Mouse (Mus musculus) CH12.LX (cell line): ENCODE measurements around the gene Cep112. TPM values are rescaled to one million over a fixed set of nuclear protein-coding genes. Genes with fewer than 3 reads are reported as not detected.

Experiments used
- DNase-seq: peaks from one replicate; pipeline ENCODE4 v3.0.0-alpha.2; 2013; ENCODE audit errors: extremely low read depth
- H3K27ac ChIP-seq: 2 replicates; pipeline ENCODE4 v1.5.1; 2012; ENCODE audit warnings: low read depth, mild to moderate bottlenecking, control low read depth, moderate library complexity; ENCODE audit not compliant: insufficient read depth
- H3K27me3 ChIP-seq: replicated peaks from 2 replicates; pipeline ENCODE3; 2012; ENCODE audit warnings: inconsistent platforms
- H3K36me3 ChIP-seq, 2 experiments: replicated peaks in 1 of 2; 2 replicates each; pipeline versions ENCODE3 to v1.6.1; 2012; ENCODE audit warnings: inconsistent platforms in 1 of 2, low read length in 1 of 2, mild to moderate bottlenecking in 1 of 2, mixed read lengths in 1 of 2, moderate library complexity in 1 of 2; ENCODE audit not compliant: control insufficient read depth in 1 of 2, insufficient read depth in 1 of 2
- H3K4me1 ChIP-seq, 2 experiments: 2 replicates each; pipeline ENCODE4 v1.6.1; 2012; ENCODE audit warnings: inconsistent platforms in 1 of 2, moderate library complexity in 1 of 2; ENCODE audit not compliant: insufficient read depth in 2 of 2, control insufficient read depth in 1 of 2
- H3K4me2 ChIP-seq: 2 replicates; pipeline ENCODE4 v1.6.1; 2012; ENCODE audit warnings: low read depth, mild to moderate bottlenecking, control low read depth; ENCODE audit not compliant: poor library complexity, insufficient read depth, severe bottlenecking
- H3K4me3 ChIP-seq, 3 experiments: fragments of 150-350 bp in 1 of 3; sonication (generic) in 1 of 3; replicated peaks in 1 of 3; 2 replicates each; pipeline versions ENCODE3 to v1.5.1; 2011 to 2012; ENCODE audit warnings: low read depth in 2 of 3, low read length in 2 of 3, mild to moderate bottlenecking in 2 of 3, moderate library complexity in 2 of 3, control low read depth in 1 of 3, improper control_type of control experiment in 1 of 3, inconsistent platforms in 1 of 3, mixed read lengths in 1 of 3; ENCODE audit not compliant: poor library complexity in 1 of 3
- H3K79me2 ChIP-seq: replicated peaks from 2 replicates; pipeline ENCODE4 v1.6.1; 2012; ENCODE audit warnings: mild to moderate bottlenecking, moderate library complexity; ENCODE audit not compliant: control insufficient read depth, poor library complexity, insufficient read depth, severe bottlenecking; ENCODE audit errors: extremely low read depth
- H3K9ac ChIP-seq: 2 replicates; pipeline ENCODE4 v1.6.1; 2012; ENCODE audit warnings: low read depth, mild to moderate bottlenecking, control low read depth, moderate library complexity; ENCODE audit not compliant: insufficient read depth
- H3K9me3 ChIP-seq: replicated peaks from 2 replicates; pipeline ENCODE3; 2012; ENCODE audit warnings: low read length, inconsistent platforms, mixed read lengths
- BHLHE40 ChIP-seq: IDR thresholded peaks from 2 replicates; pipeline ENCODE4 v1.6.1; 2011; ENCODE audit warnings: mild to moderate bottlenecking, low read depth, low read length, improper control_type of control experiment
- CHD2 ChIP-seq: IDR thresholded peaks from 2 replicates; pipeline ENCODE4 v1.6.1; 2011; ENCODE audit warnings: low read length, improper control_type of control experiment
- CTCF ChIP-seq, 2 experiments: IDR thresholded peaks in 1 of 2; conservative IDR thresholded peaks in 1 of 2; 2 replicates each; pipeline ENCODE4 v1.5.1; 2011 to 2012; ENCODE audit warnings: low read depth in 2 of 2, low read length in 2 of 2, improper control_type of control experiment in 1 of 2, inconsistent platforms in 1 of 2, mild to moderate bottlenecking in 1 of 2, moderate library complexity in 1 of 2
- E2F4 ChIP-seq: IDR thresholded peaks from 2 replicates; pipeline ENCODE4 v1.6.1; 2011; ENCODE audit warnings: low read depth, low read length, improper control_type of control experiment; ENCODE audit not compliant: insufficient replicate concordance
- EP300 ChIP-seq: IDR thresholded peaks from 2 replicates; pipeline ENCODE4 v1.6.1; 2011; ENCODE audit warnings: low read length, improper control_type of control experiment
- ETS1 ChIP-seq: conservative IDR thresholded peaks from 2 replicates; pipeline ENCODE4 v1.6.1; 2012; ENCODE audit warnings: low read depth, mild to moderate bottlenecking, inconsistent platforms, low read length, improper control_type of control experiment, moderate library complexity
- GABPA ChIP-seq: IDR thresholded peaks from 2 replicates; pipeline ENCODE4 v1.6.1; 2012; ENCODE audit warnings: low read depth, low read length, improper control_type of control experiment, inconsistent platforms; ENCODE audit not compliant: insufficient replicate concordance
- HCFC1 ChIP-seq: IDR thresholded peaks from 2 replicates; pipeline ENCODE4 v1.6.1; 2012; ENCODE audit warnings: low read depth, mild to moderate bottlenecking, inconsistent platforms, low read length, improper control_type of control experiment
- IRF4 ChIP-seq: IDR thresholded peaks from 2 replicates; pipeline ENCODE4 v1.6.1; 2014; ENCODE audit warnings: low read depth, mild to moderate bottlenecking, inconsistent platforms, low read length, improper control_type of control experiment
- JUN ChIP-seq: IDR thresholded peaks from 2 replicates; pipeline ENCODE4 v1.6.1; 2011; ENCODE audit warnings: low read depth, mild to moderate bottlenecking, low read length, improper control_type of control experiment, moderate library complexity; ENCODE audit not compliant: insufficient read depth
- KAT2A ChIP-seq: IDR thresholded peaks from 2 replicates; pipeline ENCODE4 v1.6.1; 2012; ENCODE audit warnings: low read length, improper control_type of control experiment, inconsistent platforms; ENCODE audit not compliant: insufficient replicate concordance
- MAFK ChIP-seq: IDR thresholded peaks from 2 replicates; pipeline ENCODE4 v1.6.1; 2011; ENCODE audit warnings: low read length, improper control_type of control experiment; ENCODE audit not compliant: insufficient replicate concordance
- MAX ChIP-seq: IDR thresholded peaks from 2 replicates; pipeline ENCODE4 v1.6.1; 2011; ENCODE audit warnings: low read length, improper control_type of control experiment
- MAZ ChIP-seq: IDR thresholded peaks from 2 replicates; pipeline ENCODE4 v1.6.1; 2012; ENCODE audit warnings: low read depth, mild to moderate bottlenecking, inconsistent platforms, low read length, improper control_type of control experiment, moderate library complexity
- MXI1 ChIP-seq: IDR thresholded peaks from 2 replicates; pipeline ENCODE4 v1.6.1; 2011; ENCODE audit warnings: mild to moderate bottlenecking, low read depth, low read length, improper control_type of control experiment
- NELFE ChIP-seq: IDR thresholded peaks from 2 replicates; pipeline ENCODE4 v1.6.1; 2011; ENCODE audit warnings: low read depth, low read length, improper control_type of control experiment
- NRF1 ChIP-seq: IDR thresholded peaks from 2 replicates; pipeline ENCODE4 v1.6.1; 2014; ENCODE audit warnings: low read depth, mild to moderate bottlenecking, inconsistent platforms, low read length, improper control_type of control experiment, moderate library complexity
- POLR2A ChIP-seq: IDR thresholded peaks from 2 replicates; pipeline ENCODE4 v1.6.1; 2011; ENCODE audit warnings: low read depth, mild to moderate bottlenecking, improper control_type of control experiment, low read length
- POLR2AphosphoS2 ChIP-seq: IDR thresholded peaks from 2 replicates; pipeline ENCODE4 v1.6.1; 2011; ENCODE audit warnings: low read depth, low read length, improper control_type of control experiment
- RAD21 ChIP-seq: IDR thresholded peaks from 2 replicates; pipeline ENCODE4 v1.6.1; 2011; ENCODE audit warnings: low read depth, mild to moderate bottlenecking, low read length, improper control_type of control experiment, moderate library complexity
- RCOR1 ChIP-seq: conservative IDR thresholded peaks from 2 replicates; pipeline ENCODE4 v1.6.1; 2012; ENCODE audit warnings: low read depth, mild to moderate bottlenecking, inconsistent platforms, low read length, improper control_type of control experiment
- SMC3 ChIP-seq: IDR thresholded peaks from 2 replicates; pipeline ENCODE4 v1.6.1; 2011; ENCODE audit warnings: low read depth, low read length, improper control_type of control experiment
- TBP ChIP-seq: conservative IDR thresholded peaks from 2 replicates; pipeline ENCODE4 v1.6.1; 2011; ENCODE audit warnings: low read depth, low read length, improper control_type of control experiment
- TCF12 ChIP-seq: IDR thresholded peaks from 2 replicates; pipeline ENCODE4 v1.6.1; 2014; ENCODE audit warnings: low read depth, mild to moderate bottlenecking, inconsistent platforms, low read length, improper control_type of control experiment
- USF1 ChIP-seq: IDR thresholded peaks from 2 replicates; pipeline ENCODE4 v1.6.1; 2014; ENCODE audit warnings: low read depth, mild to moderate bottlenecking, inconsistent platforms, low read length, improper control_type of control experiment
- USF2 ChIP-seq: conservative IDR thresholded peaks from 2 replicates; pipeline ENCODE4 v1.6.1; 2011; ENCODE audit warnings: low read depth, low read length, improper control_type of control experiment
- ZMIZ1 ChIP-seq: IDR thresholded peaks from 2 replicates; pipeline ENCODE4 v1.6.1; 2012; ENCODE audit warnings: low read depth, mild to moderate bottlenecking, inconsistent platforms, low read length, improper control_type of control experiment
- dilution Hi-C: fragments of 300-500 bp; cut with MboI; formaldehyde crosslinking; loops from 2 replicates; pipeline ENCODE4 v1.14.3; 2020; ENCODE audit warnings: low sequenced_read_pairs; ENCODE audit not compliant: extremely low pct_unique_long_range_greater_than_20kb, extremely low pct_ligation_motif_present
- in situ Hi-C: fragments of 300-500 bp; cut with MboI; formaldehyde crosslinking; loops from 3 replicates; pipeline ENCODE4 v1.14.3; 2019; ENCODE audit warnings: low sequenced_read_pairs, low pct_ligation_motif_present, low pct_unique_long_range_greater_than_20kb, mixed read lengths
- polyA plus RNA-seq: library from polyadenylated mRNA; unstranded; fragments of >175 nt; gene quantifications from 2 replicates; pipeline ENCODE4 v1.2.1, GENCODE M21; 2012; ENCODE audit warnings: low read depth; ENCODE audit not compliant: insufficient read length
- total RNA-seq, 2 experiments: library from RNA; depleted of rRNA; stranded (reverse); fragments of 300-350 nt in 1 of 2; fragments of >200 nt in 1 of 2; gene quantifications; 2 replicates each; pipeline ENCODE4 v1.2.3; 2012 to 2014

Gene Cep112
- total and polyA plus RNA-seq, 3 experiments, result 0.93 to 1.4 (median 1.3) TPM

DNA sequence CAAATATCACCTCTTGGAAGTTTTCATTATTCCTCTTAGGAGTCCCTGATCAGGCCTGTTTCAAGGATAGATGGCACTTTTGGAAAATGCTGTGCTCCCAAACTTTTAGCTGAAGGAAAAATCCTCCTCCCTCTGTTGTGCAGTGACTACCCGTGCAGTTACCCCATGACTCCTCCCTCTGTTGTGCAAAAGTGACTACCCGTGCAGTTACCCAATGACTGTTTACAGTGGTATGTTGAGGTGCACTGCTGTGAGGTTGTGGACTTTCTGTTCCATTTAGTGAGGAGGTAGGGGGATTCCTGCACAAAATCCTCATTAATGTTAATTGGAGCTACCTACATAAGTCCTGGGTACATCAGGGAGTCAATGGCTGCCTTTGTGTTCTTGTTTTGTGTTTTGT, 417.8 kb downstream of the Cep112 start:
- Histone ChIP-seq H3K9ac (no peak overlapping the region), H3K79me2 (no peaks in the 10 kb centered on the region), H3K36me3 (no peaks in the 10 kb centered on the region), H3K4me2 (no peak overlapping the region), H3K9me3 (no peaks in the 10 kb centered on the region), H3K4me1 (peaks cover 21 to 85% of the 10 kb centered on the region in 2 experiments), H3K4me3 (no peak overlapping the region), H3K27ac (no peak overlapping the region), H3K27me3 (no peaks in the 10 kb centered on the region)
- TF ChIP-seq BHLHE40 (peak; percentile 81), GABPA (no peak)
- in situ Hi-C loops, result no loop called here
- no peak for DNase-seq
- dilution Hi-C loops, result no loop called here

DNA sequence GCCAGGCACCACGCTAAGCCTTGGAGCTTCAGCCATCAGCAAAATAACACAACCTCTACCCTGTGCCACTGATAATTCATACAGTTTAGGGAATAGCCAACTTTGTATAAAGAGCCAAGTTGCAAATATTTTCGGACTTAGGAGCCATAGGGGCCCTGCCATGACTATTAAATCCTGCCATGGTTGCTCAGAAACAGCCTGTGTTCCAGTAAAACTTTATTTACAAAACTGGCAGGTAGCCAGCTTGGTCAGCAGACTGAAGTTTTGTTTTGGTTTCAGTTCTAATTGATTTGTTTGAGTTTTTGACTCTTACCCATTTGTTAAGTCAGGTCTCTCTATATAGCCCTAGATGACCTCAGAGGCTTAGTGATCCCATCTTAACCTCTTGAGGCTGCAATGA, 421.0 kb downstream of the Cep112 start:
- dilution Hi-C loops (no loop called here), in situ Hi-C loops (no loop called here)
- Histone ChIP-seq H3K9me3 (peaks cover 2% of the 10 kb centered on the region), H3K9ac (no peak overlapping the region), H3K4me1 (peaks cover 15 to 64% of the 10 kb centered on the region in 2 experiments), H3K27ac (no peak overlapping the region), H3K4me2 (peak overlapping the region; percentile 19; the same call in 1 of the 2 replicates), H3K27me3 (no peaks in the 10 kb centered on the region), H3K79me2 (no peaks in the 10 kb centered on the region), H3K36me3 (no peaks in the 10 kb centered on the region), H3K4me3 (no peak overlapping the region)
- DNase-seq, result no peak
- TF ChIP-seq HCFC1 (peak; percentile 26; the same call in 1 of the 2 replicates), CHD2 (no peak)

DNA sequence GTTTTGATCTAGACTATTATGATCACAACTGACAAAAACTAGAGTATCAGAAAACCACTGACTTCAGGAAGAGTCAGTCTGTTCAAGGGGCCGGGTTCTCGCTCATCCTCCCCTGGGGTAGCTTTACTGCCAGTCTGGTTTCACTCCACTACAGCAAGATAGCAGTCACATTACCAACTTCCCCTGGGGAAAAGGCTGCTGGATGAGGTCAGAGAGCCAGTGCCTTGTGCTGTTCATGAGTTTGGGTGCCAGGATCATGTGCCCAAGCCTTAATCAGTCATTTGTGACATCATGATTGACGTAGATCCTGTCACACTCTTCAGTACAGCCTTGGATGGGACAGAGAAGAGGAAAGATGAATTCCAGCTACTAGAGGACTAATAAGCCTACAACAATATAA, 421.5 kb downstream of the Cep112 start:
- H3K9ac ChIP-seq, result no peak overlapping the region
- H3K36me3 ChIP-seq, result no peaks in the 10 kb centered on the region
- H3K27me3 ChIP-seq, result no peaks in the 10 kb centered on the region
- in situ Hi-C loops, result no loop called here
- peaks cover 6% of the 10 kb centered on the region for H3K9me3 ChIP-seq
- peak; percentile 81 for DNase-seq
- H3K27ac ChIP-seq, result no peak overlapping the region
- no peak for TF ChIP-seq ZMIZ1
- TF ChIP-seq NRF1, result no peak
- TF ChIP-seq MAX, result no peak
- TF ChIP-seq NELFE, result no peak
- no peak; the same call in 1 of the 2 replicates for TF ChIP-seq EP300
- no peak for TF ChIP-seq SMC3
- no peak for TF ChIP-seq POLR2AphosphoS2
- no peak for TF ChIP-seq E2F4
- no peak for TF ChIP-seq MAFK
- TF ChIP-seq ETS1, result peak; percentile 77
- TF ChIP-seq POLR2A, result no peak
- 0 out of 2 replicates have a peak, but pooled peaks have one; percentile 50 for TF ChIP-seq TBP
- TF ChIP-seq RCOR1, result no peak
- no peak for TF ChIP-seq RAD21
- TF ChIP-seq IRF4, result no peak
- TF ChIP-seq USF2, result no peak
- no peak for TF ChIP-seq GABPA
- TF ChIP-seq BHLHE40, result peak; percentile 87
- TF ChIP-seq CTCF (conservative IDR thresholded peaks at IDR 0.05 in 1 of 2, IDR thresholded peaks at IDR 0.05 in 1 of 2; ENCODE audit: low read depth in 2 of 2, low read length in 2 of 2), result no peak
- no peak for TF ChIP-seq JUN
- no peak for TF ChIP-seq MAZ
- TF ChIP-seq MXI1, result no peak
- TF ChIP-seq KAT2A, result no peak
- TF ChIP-seq USF1, result no peak
- 0 out of 2 replicates have a peak, but pooled peaks have one; percentile 8 for TF ChIP-seq TCF12
- TF ChIP-seq, all 38 proteins: peak for 4
- Histone ChIP-seq H3K4me3 (no peak overlapping the region), H3K4me1 (peaks cover 15 to 59% of the 10 kb centered on the region in 2 experiments), H3K79me2 (no peaks in the 10 kb centered on the region), H3K4me2 (peak overlapping the region; percentile 19)
- dilution Hi-C loops, result no loop called here
